Mouse (Mus musculus) forelimb bud, embryonic 11.5 days (tissue): Measurements from ENCODE around the gene Unc80.

Source experiments
- DNase-seq: peaks from one replicate; pipeline ENCODE4 v3.0.0-alpha.2; 2012; ENCODE audit warnings: low read depth, low spot score

Gene Unc80

GRCm38 (mm10) chr1:66467821-66468703, at the start of gene Unc80:
TSS of gene Unc80 (plus strand) at chr1:66468367.
- DNase-seq = peak; percentile 43

DNA sequence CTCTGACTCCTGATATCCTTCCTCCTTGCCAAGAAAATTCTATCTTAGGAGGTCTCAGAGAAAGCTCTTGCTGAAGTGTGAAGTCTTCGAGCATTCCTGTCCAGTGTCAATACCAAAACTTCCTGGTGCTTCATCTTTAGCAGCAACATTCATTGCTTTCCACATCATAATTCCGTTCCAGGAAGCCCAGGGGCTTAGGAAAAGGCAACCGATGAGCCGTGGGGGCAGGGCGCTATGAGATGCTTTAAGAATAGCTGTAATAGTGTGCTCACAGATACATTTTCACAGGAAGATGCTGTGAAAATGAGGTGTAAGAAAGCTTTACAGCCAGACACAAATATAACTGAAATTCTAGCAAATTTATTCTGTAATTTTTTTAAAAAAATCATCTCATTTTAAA, 42.1 kb upstream of the Unc80 start:
- no peak for DNase-seq

GRCm38 (mm10) chr1:66430962-66431361, 37.2 kb upstream of the Unc80 start:
- no peak for DNase-seq

DNA sequence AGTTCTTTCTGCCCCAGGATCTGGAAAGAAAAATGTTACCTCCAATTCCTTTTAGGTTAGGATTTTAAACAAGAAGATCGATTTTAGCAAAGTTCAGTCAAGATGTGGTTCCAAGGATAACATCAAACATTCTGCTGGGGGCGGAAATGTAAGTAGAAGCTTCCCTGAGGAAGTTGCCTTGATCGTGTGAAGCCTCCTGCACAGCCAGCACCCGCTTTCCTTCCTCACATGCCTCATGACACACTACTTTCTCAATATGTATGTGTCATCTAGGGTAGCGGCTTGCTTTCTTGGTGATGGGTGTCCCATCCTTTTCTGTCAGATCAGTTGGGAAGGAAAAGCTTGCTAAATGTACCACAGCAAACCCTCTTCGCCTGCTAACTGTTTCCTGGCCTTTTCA, 36.7 kb upstream of the Unc80 start:
- DNase-seq = no peak

- DNase-seq = no peak
These were observed 30.1 kb upstream of the Unc80 start for GRCm38 (mm10) chr1:66438069-66438468.

- no peak for DNase-seq
These were observed 25.2 kb upstream of the Unc80 start for GRCm38 (mm10) chr1:66442922-66443321.

DNA sequence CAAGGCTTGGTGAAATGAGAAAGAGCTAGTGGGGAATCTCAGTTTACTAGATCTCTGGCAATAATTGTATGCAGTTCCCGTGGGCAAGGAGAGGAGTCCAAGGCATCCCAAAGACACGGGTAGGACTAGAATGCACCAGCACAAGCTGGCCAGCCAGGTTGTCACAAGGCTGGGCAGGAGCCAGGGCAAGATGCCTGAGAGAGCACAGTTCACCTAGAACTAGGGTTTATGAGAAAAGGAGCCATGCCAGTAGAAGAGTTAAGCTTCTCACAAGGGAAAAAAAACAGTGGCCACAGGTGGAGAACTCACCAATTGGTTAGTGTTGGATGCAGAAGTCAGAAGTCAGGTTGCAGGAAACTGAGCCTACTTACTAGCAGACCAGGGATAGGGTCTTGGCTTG, 18.7 kb upstream of the Unc80 start:
- no peak for DNase-seq

DNA sequence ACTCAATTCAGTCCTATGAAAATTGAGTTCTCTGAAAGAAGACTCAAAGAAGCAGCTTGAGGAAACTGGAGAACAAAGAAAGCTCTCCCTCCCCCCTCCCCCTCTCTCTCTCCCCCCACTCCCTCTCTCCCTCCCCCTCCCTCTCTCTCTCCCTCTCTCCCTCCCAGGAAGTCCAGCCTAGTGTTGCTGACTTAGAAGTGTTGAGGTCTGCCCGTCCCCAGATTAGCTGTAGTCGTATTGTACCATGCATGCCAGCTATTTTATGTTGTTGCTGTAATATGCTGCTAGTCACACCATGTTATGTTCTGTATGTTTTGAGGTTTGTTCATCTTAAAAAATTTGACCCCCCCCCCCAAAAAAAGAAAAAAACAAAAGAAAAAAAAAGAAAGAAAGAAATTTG, 11.6 kb upstream of the Unc80 start:
- no peak for DNase-seq

GRCm38 (mm10) chr1:66457747-66458146, 10.4 kb upstream of the Unc80 start:
- DNase-seq = no peak

DNA sequence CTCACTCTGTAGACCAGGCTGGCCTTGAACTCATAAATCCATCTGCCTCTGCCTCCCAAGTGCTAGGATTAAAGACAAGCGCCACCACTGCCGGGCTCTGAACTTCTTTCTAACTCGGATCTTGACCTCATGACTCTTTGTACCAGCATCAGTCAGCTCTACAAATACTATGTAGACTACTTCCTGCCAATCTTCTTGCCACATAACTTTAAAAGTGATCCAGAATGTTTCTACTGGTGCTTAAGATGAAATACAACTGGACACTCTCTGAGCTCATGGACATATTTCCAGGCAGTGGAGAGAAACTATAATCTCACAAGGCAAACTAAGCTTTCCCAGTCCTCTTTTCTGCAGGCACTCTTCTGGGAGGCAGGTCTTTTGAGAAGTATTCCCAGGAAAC, 8.8 kb upstream of the Unc80 start:
- DNase-seq = no peak

GRCm38 (mm10) chr1:66460850-66461249, 7.3 kb upstream of the Unc80 start:
- no peak for DNase-seq

- DNase-seq = no peak
These were observed 495 bp downstream of the Unc80 start for GRCm38 (mm10) chr1:66468704-66469020.

GRCm38 (mm10) chr1:66482751-66483150, 14.6 kb downstream of the Unc80 start:
- DNase-seq = no peak

DNA sequence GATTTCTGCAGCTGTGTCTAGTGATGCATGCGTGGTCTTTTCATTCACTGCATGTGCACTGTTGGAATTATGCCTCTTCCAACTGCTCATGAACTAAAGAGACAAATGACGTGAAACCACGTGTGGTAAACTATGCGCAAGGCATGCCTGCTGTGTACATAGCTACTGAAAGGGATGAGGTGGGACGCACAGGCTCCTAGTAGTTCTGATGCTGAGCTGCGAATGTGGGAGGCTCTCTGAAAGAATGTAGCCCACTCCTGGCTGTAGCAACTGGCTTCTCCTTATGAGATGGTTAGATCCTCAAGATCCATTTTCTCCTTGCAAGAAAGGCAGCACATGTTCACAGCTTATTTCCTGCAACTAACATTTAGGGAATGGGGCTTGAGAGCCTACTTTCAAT, 24.9 kb downstream of the Unc80 start:
- DNase-seq = no peak

DNA sequence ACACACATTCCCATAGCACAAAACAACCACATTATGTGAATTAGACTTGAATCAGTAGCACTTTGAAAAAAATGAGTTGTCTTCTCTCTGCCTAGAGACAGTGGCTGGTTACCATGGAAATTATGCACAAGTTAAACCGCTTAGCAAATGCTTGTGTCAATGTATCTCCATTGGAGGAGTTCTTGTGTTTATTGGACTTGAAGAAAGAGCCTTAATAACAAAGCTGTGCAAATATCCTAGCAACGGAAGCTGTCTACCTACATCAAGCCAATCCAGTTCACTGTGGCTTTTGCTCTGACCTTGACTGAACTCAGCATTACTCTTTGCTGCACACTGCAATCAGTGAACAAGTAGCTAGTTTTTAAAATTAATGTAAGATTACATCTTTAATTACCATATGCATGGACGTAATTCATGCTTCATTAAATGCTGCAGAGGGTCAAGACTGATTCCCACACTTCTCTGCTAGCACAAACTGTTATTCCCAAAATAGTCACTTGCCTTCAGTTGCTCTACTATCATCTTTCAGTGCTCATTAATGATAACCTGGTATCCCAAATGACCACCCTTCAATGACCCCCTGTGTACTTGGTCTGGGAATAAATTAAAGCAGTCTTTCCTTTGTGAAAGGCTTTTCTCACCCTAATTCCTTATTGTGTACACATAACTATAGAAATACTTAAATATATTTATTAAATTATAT, 27.3 kb downstream of the Unc80 start:
- DNase-seq = no peak

DNA sequence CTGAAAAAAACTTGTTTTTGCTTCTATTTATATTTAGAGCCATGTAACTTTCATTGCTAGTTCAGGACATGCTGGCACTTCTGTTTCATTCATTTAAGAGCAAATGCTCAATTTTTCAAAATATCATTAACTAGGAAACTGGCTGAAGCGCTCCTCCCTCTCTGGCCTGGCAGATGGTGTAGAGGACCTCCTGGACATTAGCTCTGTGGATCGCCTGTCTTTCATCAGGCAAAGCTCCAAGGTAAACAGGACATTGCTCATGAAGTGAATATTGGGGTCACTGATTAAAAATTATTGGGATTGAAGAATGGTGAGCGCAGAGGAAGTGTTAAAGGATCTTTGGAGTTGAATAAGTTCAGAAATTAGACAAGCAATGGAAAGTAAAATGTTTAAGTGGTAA, 82.6 kb downstream of the Unc80 start:
- DNase-seq = no peak

DNA sequence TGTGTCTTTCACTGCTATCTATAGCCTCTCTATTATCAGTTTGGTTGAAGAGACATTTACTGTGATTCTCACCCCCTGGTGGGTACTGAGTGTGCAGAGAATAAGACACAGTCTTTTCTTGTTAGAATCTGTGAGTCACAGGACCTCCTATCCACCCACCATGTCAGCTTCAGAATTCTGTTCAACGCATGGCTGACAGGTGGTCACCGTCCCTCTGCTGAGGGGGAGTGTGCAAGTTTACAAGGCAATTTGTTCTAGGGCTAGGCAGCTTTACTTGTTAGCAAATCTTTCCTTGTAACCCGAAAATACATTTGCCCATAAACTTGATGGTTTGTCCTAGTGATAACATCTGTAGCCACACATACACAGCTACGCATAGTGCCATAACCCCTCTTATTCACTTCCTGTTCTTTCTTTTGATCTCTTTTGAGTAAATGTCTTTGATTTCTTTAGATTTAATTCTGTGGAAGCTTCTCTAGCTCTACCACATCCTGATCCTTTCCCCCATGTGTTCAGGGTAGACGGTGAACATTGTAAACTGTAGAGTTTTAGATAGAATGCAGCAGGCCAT, 84.3 kb downstream of the Unc80 start:
- peak; percentile 29 for DNase-seq

- peak; percentile 23 for DNase-seq
These were observed 93.6 kb downstream of the Unc80 start for GRCm38 (mm10) chr1:66561636-66562270.

- peak; percentile 9 for DNase-seq
These were observed 94.2 kb downstream of the Unc80 start for GRCm38 (mm10) chr1:66562332-66562731.

- no peak for DNase-seq
These were observed 101.6 kb downstream of the Unc80 start for GRCm38 (mm10) chr1:66569736-66570135.

DNA sequence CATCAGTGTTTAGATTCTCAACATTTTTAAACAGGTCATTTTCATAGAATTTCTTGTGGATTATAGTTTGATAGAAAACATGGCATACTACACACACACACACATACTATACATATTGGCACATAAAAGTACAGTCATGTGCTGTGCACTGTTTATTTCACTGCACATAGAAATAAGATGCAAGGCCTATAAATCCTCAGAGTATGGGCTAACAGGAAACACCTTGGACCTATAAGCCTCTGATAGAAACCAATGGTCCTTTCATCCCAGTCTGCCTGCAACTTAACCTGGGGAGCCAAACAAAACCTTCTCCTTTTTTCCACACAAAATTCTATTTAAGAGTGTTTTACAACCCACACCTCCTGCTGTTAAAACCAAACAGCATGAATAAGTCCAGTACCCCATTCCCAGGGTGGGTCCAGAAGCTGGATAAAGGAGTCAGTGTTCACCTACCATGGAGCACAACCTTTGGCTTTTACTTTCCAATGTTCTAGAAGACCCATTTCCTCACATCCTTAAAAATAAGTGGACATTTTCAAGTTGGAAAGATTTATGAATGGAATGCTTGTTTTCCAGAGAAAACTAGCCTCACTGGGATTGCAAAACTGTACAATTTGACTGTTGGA, 129.1 kb downstream of the Unc80 start:
- DNase-seq = peak; percentile 38

DNA sequence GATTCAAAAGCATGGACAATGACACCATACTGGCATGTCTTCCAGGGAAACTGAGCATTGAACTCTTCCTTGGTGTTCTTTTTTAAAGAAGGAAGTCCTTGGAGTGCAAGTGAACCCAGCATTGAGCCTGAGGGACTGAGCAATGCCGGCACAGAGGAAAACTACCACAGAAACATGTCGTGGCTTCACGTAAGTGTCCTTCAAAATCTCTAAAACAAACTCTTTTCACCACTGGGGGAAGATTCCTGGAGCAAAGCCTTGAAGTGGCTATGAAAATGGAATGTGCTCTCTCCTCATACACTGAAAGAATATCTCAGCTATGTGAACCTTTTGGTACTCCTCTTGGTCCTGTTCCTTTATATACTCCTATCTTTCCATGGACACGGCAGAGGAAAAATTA, 140.1 kb downstream of the Unc80 start:
- no peak for DNase-seq
